Mouse (Mus musculus) testis, adult 2 months (tissue): ENCODE measurements around the gene Arhgap25.

Experiments
- CTCF ChIP-seq: fragments of 200-500 bp; IDR thresholded peaks from 2 replicates; pipeline ENCODE4 v1.5.1; 2012; ENCODE audit warnings: low read depth, mild to moderate bottlenecking, inconsistent platforms, low read length, moderate library complexity; ENCODE audit not compliant: control insufficient read depth, insufficient read depth, insufficient replicate concordance
- POLR2A ChIP-seq: fragments of 200-500 bp; IDR thresholded peaks from 2 replicates; pipeline ENCODE4 v1.6.1; 2012; ENCODE audit warnings: low read depth, mild to moderate bottlenecking, inconsistent platforms, low read length, moderate library complexity; ENCODE audit not compliant: control insufficient read depth

DNA sequence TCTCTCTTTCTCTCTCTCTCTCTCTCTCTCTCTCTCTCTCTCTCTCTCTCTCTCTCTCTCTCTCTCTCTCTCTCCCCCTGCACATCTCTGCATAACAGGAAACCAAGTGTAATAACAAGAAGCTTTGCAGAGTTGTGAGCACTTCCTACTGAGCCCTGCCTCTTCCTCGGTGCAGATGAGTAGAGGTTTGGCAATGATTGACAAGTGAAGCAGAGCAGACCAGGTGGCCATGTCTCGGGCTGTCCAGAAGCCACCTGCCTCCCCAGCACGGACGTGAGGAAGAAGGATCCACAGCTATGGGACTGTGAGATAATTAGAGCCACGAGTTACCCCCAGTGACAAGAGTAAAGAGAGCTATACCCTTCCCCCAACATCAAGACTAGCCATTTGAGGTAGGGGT, 29.1 kb downstream of the Arhgap25 start:
- no peak for TF ChIP-seq POLR2A
- TF ChIP-seq CTCF = no peak
